In the genomic region with DNA sequence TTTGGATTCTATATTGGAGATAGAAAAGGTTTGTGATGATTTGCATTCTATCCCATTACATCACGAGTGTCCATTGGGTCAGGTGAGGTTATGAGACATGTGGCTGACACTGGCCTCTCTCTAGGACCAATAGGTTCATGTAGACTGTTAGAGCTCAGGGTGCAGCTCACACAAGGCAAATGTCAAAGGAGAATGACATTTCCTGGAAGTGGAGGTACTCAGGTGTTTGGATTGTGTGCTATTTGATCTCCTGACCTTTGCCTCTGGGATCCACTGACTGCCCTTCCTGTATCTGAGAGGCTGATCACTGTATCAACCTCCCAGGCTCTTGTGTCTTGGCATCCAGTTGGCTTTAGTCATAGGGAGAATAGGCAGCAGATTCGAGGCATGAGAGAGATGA, we compare ENCODE assay signal across 14 mouse cellular contexts.
"Had no signal": no experiment of that assay in that cellular context is flagged by ENCODE, and none has a peak within 500 bp of the region (broad histone marks: within the 10 kb centered on the region; RNA-seq: fewer than 3 reads in every experiment).

No protein-coding gene starts in this region.

- H3K4me3 ChIP-seq: midbrain, embryonic 10.5 days; midbrain, embryonic 12.5 days; neural tube, embryonic 12.5 days had no signal

- H3K9me3 ChIP-seq: midbrain, embryonic 10.5 days; midbrain, embryonic 12.5 days; neural tube, embryonic 12.5 days had no signal

- H3K36me3 ChIP-seq: midbrain, embryonic 10.5 days; midbrain, embryonic 12.5 days; neural tube, embryonic 12.5 days had no signal

- H3K4me2 ChIP-seq: lung, embryonic 14.5 days; midbrain, embryonic 12.5 days; neural tube, embryonic 12.5 days had no signal

- ATAC-seq: midbrain, embryonic 16.5 days had no signal

- H3K4me1 ChIP-seq: midbrain, embryonic 12.5 days; neural tube, embryonic 12.5 days had no signal

- H3K27me3 ChIP-seq: midbrain, embryonic 12.5 days; neural tube, embryonic 12.5 days had no signal

- H3K27ac ChIP-seq: midbrain, embryonic 10.5 days; midbrain, embryonic 12.5 days; neural tube, embryonic 12.5 days had no signal

- H3K9ac ChIP-seq: lung, embryonic 14.5 days; midbrain, embryonic 12.5 days; neural tube, embryonic 12.5 days had no signal

- DNase-seq: lung, adult 18-20 months; lung, embryonic 14.5 days; lung, postnatal 10 days; lung, postnatal 4 days; midbrain, embryonic 14.5 days; right cerebral cortex, postnatal 14 days; spleen, adult 18-20 months; thymus, adult 18-20 months; thymus, postnatal 14 days; thymus, postnatal 36 days had no signal
